In genomic region chr14:49722782-49723181, GRCm38 (mm10) we compare ENCODE assay signal across 28 mouse cellular contexts.
"Had no signal": no experiment of that assay in that cellular context is flagged by ENCODE, and none has a peak within 500 bp of the region (broad histone marks: within the 10 kb centered on the region; RNA-seq: fewer than 3 reads in every experiment).

No protein-coding gene starts in this region.

- H3K36me3 ChIP-seq: embryonic facial prominence, embryonic 10.5 days; embryonic facial prominence, embryonic 12.5 days; embryonic facial prominence, embryonic 13.5 days; embryonic facial prominence, embryonic 15.5 days; forebrain, embryonic 10.5 days; forebrain, embryonic 12.5 days; forebrain, embryonic 15.5 days; heart, embryonic 10.5 days; heart, embryonic 12.5 days had no signal

- ATAC-seq: forebrain, embryonic 13.5 days; forebrain, embryonic 14.5 days; forebrain, embryonic 15.5 days; forebrain, embryonic 16.5 days had no signal

- H3K27me3 ChIP-seq: embryonic facial prominence, embryonic 12.5 days; embryonic facial prominence, embryonic 13.5 days; embryonic facial prominence, embryonic 15.5 days; forebrain, embryonic 12.5 days; forebrain, embryonic 13.5 days; forebrain, embryonic 15.5 days; heart, embryonic 12.5 days had no signal

- H3K4me1 ChIP-seq: embryonic facial prominence, embryonic 10.5 days; embryonic facial prominence, embryonic 12.5 days; embryonic facial prominence, embryonic 13.5 days; embryonic facial prominence, embryonic 15.5 days; forebrain, embryonic 10.5 days; forebrain, embryonic 12.5 days; forebrain, embryonic 13.5 days; forebrain, embryonic 15.5 days; heart, embryonic 10.5 days had no signal

- H3K9ac ChIP-seq: embryonic facial prominence, embryonic 12.5 days; embryonic facial prominence, embryonic 13.5 days; embryonic facial prominence, embryonic 15.5 days; forebrain, embryonic 12.5 days; forebrain, embryonic 13.5 days; forebrain, embryonic 15.5 days; forebrain, postnatal 0 days; heart, embryonic 12.5 days had no signal

- DNase-seq: cerebellum, adult 9-10 months; cerebellum, adult 9-11 months; cerebellum, postnatal 10 days; cerebellum, postnatal 14 days; cerebellum, postnatal 25 days; cerebellum, postnatal 36 days; embryo, embryonic 11 days; forebrain, postnatal 0 days; gastrocnemius, adult 2 months; gastrocnemius, postnatal 10 days; gastrocnemius, postnatal 14 days; gastrocnemius, postnatal 25 days; gastrocnemius, postnatal 36 days had no signal

- H3K4me3 ChIP-seq: embryonic facial prominence, embryonic 10.5 days; embryonic facial prominence, embryonic 12.5 days; embryonic facial prominence, embryonic 13.5 days; embryonic facial prominence, embryonic 15.5 days; erythroblast, embryonic 14.5 days; forebrain, embryonic 10.5 days; forebrain, embryonic 12.5 days; forebrain, embryonic 13.5 days; forebrain, embryonic 15.5 days; gastrocnemius, adult 2 months; heart, adult 2 months; heart, embryonic 10.5 days; heart, embryonic 12.5 days had no signal

- H3K4me2 ChIP-seq: embryonic facial prominence, embryonic 12.5 days; embryonic facial prominence, embryonic 13.5 days; embryonic facial prominence, embryonic 15.5 days; forebrain, embryonic 12.5 days; forebrain, embryonic 13.5 days; forebrain, embryonic 15.5 days; heart, embryonic 11.5 days; heart, embryonic 12.5 days had no signal

- H3K9me3 ChIP-seq: embryonic facial prominence, embryonic 10.5 days; embryonic facial prominence, embryonic 12.5 days; embryonic facial prominence, embryonic 13.5 days; embryonic facial prominence, embryonic 15.5 days; forebrain, embryonic 10.5 days; forebrain, embryonic 12.5 days; forebrain, embryonic 13.5 days; forebrain, embryonic 15.5 days; heart, embryonic 10.5 days; heart, embryonic 12.5 days had no signal

- H3K27ac ChIP-seq: embryonic facial prominence, embryonic 10.5 days; embryonic facial prominence, embryonic 12.5 days; embryonic facial prominence, embryonic 13.5 days; embryonic facial prominence, embryonic 15.5 days; forebrain, embryonic 10.5 days; forebrain, embryonic 12.5 days; forebrain, embryonic 13.5 days; forebrain, embryonic 15.5 days; gastrocnemius, adult 2 months; heart, adult 2 months; heart, embryonic 10.5 days had no signal
